Mouse (Mus musculus): Measurements from ENCODE around the gene Pcnt. TPM values are rescaled to one million over a fixed set of nuclear protein-coding genes. Genes with fewer than 3 reads are reported as not detected.

Gene Pcnt
- polyA plus RNA-seq, 1 experiment from 2014 or later = 13.7 TPM

GRCm38 (mm10) chr10:76455289-76455688 lies 12.7 kb upstream of the Pcnt start:
- no peak overlapping the region for H3K27ac ChIP-seq (ENCODE audit: poor library complexity, severe bottlenecking)
- peaks cover 4% of the 10 kb centered on the region; the same call in 1 of the 2 replicates for H3K36me3 ChIP-seq
- H3K4me1 ChIP-seq (replicated peaks) = no peaks in the 10 kb centered on the region
- H3K4me3 ChIP-seq = no peak overlapping the region
- no peak overlapping the region for H3K4me2 ChIP-seq
- H3K9ac ChIP-seq = no peak overlapping the region
- no peak for ATAC-seq (ENCODE audit: insufficient number of reproducible peaks, low FRiP score)
- H3K27me3 ChIP-seq (replicated peaks) = no peaks in the 10 kb centered on the region
- peaks cover 17% of the 10 kb centered on the region for H3K9me3 ChIP-seq (replicated peaks)
- 53% methylated on average over 5 of the region's 5 CpGs for WGBS

GRCm38 (mm10) chr10:76448851-76449250 lies 6.3 kb upstream of the Pcnt start, which contains the start of gene 2610028H24Rik:
2610028H24Rik (plus strand) TSS chr10:76449081.
- no peak within 1 kb of the TSS for H3K9ac ChIP-seq
- ATAC-seq (ENCODE audit: insufficient number of reproducible peaks, low FRiP score) = no peak
- H3K4me2 ChIP-seq = no peak within 1 kb of the TSS
- H3K36me3 ChIP-seq = no peaks in the 10 kb centered on the region
- no peak within 1 kb of the TSS for H3K4me3 ChIP-seq
- H3K27me3 ChIP-seq (replicated peaks) = no peaks in the 10 kb centered on the region
- no peaks in the 10 kb centered on the region for H3K9me3 ChIP-seq (replicated peaks)
- peaks cover 2% of the 10 kb centered on the region for H3K4me1 ChIP-seq (replicated peaks)
- no peak within 1 kb of the TSS for H3K27ac ChIP-seq (ENCODE audit: poor library complexity, severe bottlenecking)
- 59% methylated on average over 5 of the region's 5 CpGs for WGBS

- no peak overlapping the region for H3K27ac ChIP-seq (ENCODE audit: poor library complexity, severe bottlenecking)
- no peak overlapping the region for H3K9ac ChIP-seq
- no peak overlapping the region for H3K4me3 ChIP-seq
- H3K4me2 ChIP-seq = no peak overlapping the region
- no peaks in the 10 kb centered on the region for H3K36me3 ChIP-seq
- 70% methylated on average over 15 of the region's 15 CpGs for WGBS
- no peak for ATAC-seq (ENCODE audit: insufficient number of reproducible peaks, low FRiP score)
- no peaks in the 10 kb centered on the region for H3K9me3 ChIP-seq (replicated peaks)
- H3K27me3 ChIP-seq (replicated peaks) = no peaks in the 10 kb centered on the region
- H3K4me1 ChIP-seq (replicated peaks) = peaks cover 10% of the 10 kb centered on the region
Measured at GRCm38 (mm10) chr10:76447406-76448229, 5.0 kb upstream of the Pcnt start.

GRCm38 (mm10) chr10:76445996-76446681 lies 3.6 kb upstream of the Pcnt start:
- ATAC-seq (ENCODE audit: insufficient number of reproducible peaks, low FRiP score) = no peak
- peaks cover 16% of the 10 kb centered on the region for H3K4me1 ChIP-seq (replicated peaks)
- no peaks in the 10 kb centered on the region for H3K36me3 ChIP-seq
- H3K9ac ChIP-seq = no peak overlapping the region
- H3K4me2 ChIP-seq = no peak overlapping the region
- no peak overlapping the region for H3K4me3 ChIP-seq
- H3K27me3 ChIP-seq (replicated peaks) = no peaks in the 10 kb centered on the region
- no peak overlapping the region for H3K27ac ChIP-seq (ENCODE audit: poor library complexity, severe bottlenecking)
- no peaks in the 10 kb centered on the region for H3K9me3 ChIP-seq (replicated peaks)
- 59% methylated on average over 4 of the region's 4 CpGs for WGBS

- H3K9me3 ChIP-seq (replicated peaks) = no peaks in the 10 kb centered on the region
- H3K27ac ChIP-seq (ENCODE audit: poor library complexity, severe bottlenecking) = no peak within 1 kb of the TSS
- no peak within 1 kb of the TSS for H3K9ac ChIP-seq
- peaks cover 22% of the 10 kb centered on the region for H3K4me1 ChIP-seq (replicated peaks)
- WGBS = 94% methylated on average over 17 of the region's 17 CpGs
- H3K4me3 ChIP-seq = no peak within 1 kb of the TSS
- H3K27me3 ChIP-seq (replicated peaks) = no peaks in the 10 kb centered on the region
- ATAC-seq (ENCODE audit: insufficient number of reproducible peaks, low FRiP score) = no peak
- H3K36me3 ChIP-seq = peaks cover 48% of the 10 kb centered on the region
- H3K4me2 ChIP-seq = peak within 1 kb of the TSS; percentile 86; the same call in 1 of the 2 replicates
Measured at GRCm38 (mm10) chr10:76440281-76440680, 2.3 kb downstream of the Pcnt start, which contains the start of gene AC141477.1. AC141477.1 (minus strand) TSS chr10:76440444.

GRCm38 (mm10) chr10:76439107-76439890 lies 3.3 kb downstream of the Pcnt start:
- H3K4me3 ChIP-seq = no peak overlapping the region
- peaks cover 22% of the 10 kb centered on the region for H3K4me1 ChIP-seq (replicated peaks)
- H3K9me3 ChIP-seq (replicated peaks) = no peaks in the 10 kb centered on the region
- 85% methylated on average over 9 of the region's 9 CpGs for WGBS
- no peak overlapping the region for H3K4me2 ChIP-seq
- no peak for ATAC-seq (ENCODE audit: insufficient number of reproducible peaks, low FRiP score)
- no peaks in the 10 kb centered on the region for H3K27me3 ChIP-seq (replicated peaks)
- H3K9ac ChIP-seq = no peak overlapping the region
- peaks cover 58% of the 10 kb centered on the region for H3K36me3 ChIP-seq
- no peak overlapping the region for H3K27ac ChIP-seq (ENCODE audit: poor library complexity, severe bottlenecking)

- Histone ChIP-seq H3K27me3 (replicated peaks) (no peaks in the 10 kb centered on the region), H3K4me1 (replicated peaks) (no peaks in the 10 kb centered on the region), H3K36me3 (peaks cover 97% of the 10 kb centered on the region), H3K4me2 (no peak overlapping the region), H3K9me3 (replicated peaks) (no peaks in the 10 kb centered on the region), H3K27ac (ENCODE audit: poor library complexity, severe bottlenecking) (no peak overlapping the region), H3K9ac (no peak overlapping the region), H3K4me3 (no peak overlapping the region)
- ATAC-seq (ENCODE audit: insufficient number of reproducible peaks, low FRiP score) = no peak
- 90% methylated on average over 11 of the region's 11 CpGs for WGBS
Measured at GRCm38 (mm10) chr10:76433925-76434324, 8.7 kb downstream of the Pcnt start.

- peaks cover 93% of the 10 kb centered on the region for H3K36me3 ChIP-seq
Measured at GRCm38 (mm10) chr10:76425674-76426073, 16.9 kb downstream of the Pcnt start.

GRCm38 (mm10) chr10:76416811-76417210 lies 25.8 kb downstream of the Pcnt start:
- H3K4me3 ChIP-seq = no peak overlapping the region
- 70% methylated on average over 12 of the region's 12 CpGs for WGBS
- no peak overlapping the region for H3K9ac ChIP-seq
- H3K27ac ChIP-seq (ENCODE audit: poor library complexity, severe bottlenecking) = peak overlapping the region; percentile 61
- H3K27me3 ChIP-seq (replicated peaks) = no peaks in the 10 kb centered on the region
- no peak overlapping the region for H3K4me2 ChIP-seq
- 0 out of 2 replicates have a peak, but pooled peaks cover 5% of the 10 kb centered on the region for H3K4me1 ChIP-seq (replicated peaks)
- ATAC-seq (ENCODE audit: insufficient number of reproducible peaks, low FRiP score) = no peak
- H3K36me3 ChIP-seq = peaks cover 92% of the 10 kb centered on the region
- no peaks in the 10 kb centered on the region for H3K9me3 ChIP-seq (replicated peaks)

More at GRCm38 (mm10) chr10:76425674-76426073, 16.9 kb downstream of the Pcnt start:
- Histone ChIP-seq H3K4me2 (no peak overlapping the region), H3K9me3 (replicated peaks) (no peaks in the 10 kb centered on the region), H3K4me1 (replicated peaks) (no peaks in the 10 kb centered on the region), H3K27me3 (replicated peaks) (no peaks in the 10 kb centered on the region), H3K27ac (ENCODE audit: poor library complexity, severe bottlenecking) (no peak overlapping the region), H3K4me3 (no peak overlapping the region), H3K9ac (no peak overlapping the region)
- no peak for ATAC-seq (ENCODE audit: insufficient number of reproducible peaks, low FRiP score)
- 93% methylated on average over 7 of the region's 7 CpGs for WGBS

- Histone ChIP-seq H3K27ac (ENCODE audit: poor library complexity, severe bottlenecking) (no peak overlapping the region), H3K4me1 (replicated peaks) (no peaks in the 10 kb centered on the region), H3K27me3 (replicated peaks) (no peaks in the 10 kb centered on the region), H3K4me2 (no peak overlapping the region), H3K9me3 (replicated peaks) (no peaks in the 10 kb centered on the region), H3K9ac (no peak overlapping the region), H3K36me3 (peaks cover 90% of the 10 kb centered on the region), H3K4me3 (no peak overlapping the region)
- ATAC-seq (ENCODE audit: insufficient number of reproducible peaks, low FRiP score) = no peak
- 92% methylated on average over 10 of the region's 10 CpGs for WGBS
Measured at GRCm38 (mm10) chr10:76408520-76408919, 34.1 kb downstream of the Pcnt start.

GRCm38 (mm10) chr10:76392596-76392995 lies 50.0 kb downstream of the Pcnt start:
- H3K9ac ChIP-seq = no peak overlapping the region
- H3K27ac ChIP-seq (ENCODE audit: poor library complexity, severe bottlenecking) = no peak overlapping the region
- 0 out of 2 replicates have a peak, but pooled peaks cover 3% of the 10 kb centered on the region for H3K9me3 ChIP-seq (replicated peaks)
- no peak overlapping the region for H3K4me3 ChIP-seq
- no peak for ATAC-seq (ENCODE audit: insufficient number of reproducible peaks, low FRiP score)
- no peak overlapping the region for H3K4me2 ChIP-seq
- 93% methylated on average over 12 of the region's 12 CpGs for WGBS
- peaks cover 64% of the 10 kb centered on the region for H3K36me3 ChIP-seq
- H3K4me1 ChIP-seq (replicated peaks) = no peaks in the 10 kb centered on the region
- H3K27me3 ChIP-seq (replicated peaks) = no peaks in the 10 kb centered on the region

Data from heart, embryonic 12.5 days (tissue).